Mouse (Mus musculus) central nervous system, embryonic 14 days (tissue): Measurements from ENCODE around the gene Cryzl1. TPM values are rescaled to one million over a fixed set of nuclear protein-coding genes. Genes with fewer than 3 reads are reported as not detected.

Source experiments
- polyA plus RNA-seq: library from polyadenylated mRNA; depleted of rRNA; stranded (reverse); fragments of >200 nt; gene quantifications from 2 replicates; pipeline ENCODE4 v1.2.3, GENCODE M21; 2012; rRNA removed

Cryzl1 gene
- 72.3 and 80.8 TPM in 2 replicates for polyA plus RNA-seq

DNA sequence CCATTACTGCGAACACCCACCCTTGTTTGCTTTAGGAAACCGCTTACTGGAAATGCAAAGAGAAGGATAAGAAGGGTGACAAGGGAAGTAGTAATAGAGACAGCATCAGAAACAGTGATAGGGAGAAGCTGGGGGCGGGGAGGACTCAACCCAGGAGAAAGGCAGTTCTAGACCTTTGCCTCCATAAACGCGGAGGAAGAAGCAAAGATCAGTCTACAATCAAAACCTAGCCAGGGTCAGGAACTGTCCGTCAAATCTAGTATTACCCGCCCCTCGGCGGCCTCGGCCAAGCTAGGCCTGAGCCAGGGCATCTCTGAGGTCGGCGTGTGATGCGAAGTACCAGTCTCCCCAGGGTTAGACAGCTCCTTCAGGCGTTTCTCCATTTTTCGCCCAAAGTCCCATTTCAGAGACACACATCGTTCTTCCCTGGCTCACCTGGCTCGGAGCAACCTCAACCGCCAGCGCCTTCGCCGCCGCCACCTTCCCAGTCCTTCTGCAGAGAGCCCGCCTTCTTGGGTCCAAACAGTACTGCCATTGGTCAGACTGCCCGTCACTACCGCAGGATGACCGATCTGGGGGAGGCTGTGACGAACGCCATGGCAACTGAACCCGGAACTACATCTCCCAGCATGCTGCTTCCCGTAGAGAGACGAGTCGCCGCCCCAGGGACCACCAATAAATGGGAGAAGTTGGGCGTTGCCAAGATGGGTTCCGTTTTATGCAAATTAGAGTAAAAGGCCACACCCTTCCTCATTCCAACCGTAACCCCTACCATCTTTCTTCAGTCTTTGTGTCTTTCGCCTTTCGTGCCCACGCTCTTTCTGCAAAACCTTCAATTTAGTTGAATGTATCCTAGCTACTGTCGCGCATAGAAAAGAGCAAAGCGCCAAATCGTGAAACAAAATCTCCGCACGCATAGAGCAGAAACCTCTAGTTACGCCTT, at the start of gene Cryzl1:
Gene Cryzl1, minus strand, starts transcription at position 853 of the 943 bp plus-strand sequence.

DNA sequence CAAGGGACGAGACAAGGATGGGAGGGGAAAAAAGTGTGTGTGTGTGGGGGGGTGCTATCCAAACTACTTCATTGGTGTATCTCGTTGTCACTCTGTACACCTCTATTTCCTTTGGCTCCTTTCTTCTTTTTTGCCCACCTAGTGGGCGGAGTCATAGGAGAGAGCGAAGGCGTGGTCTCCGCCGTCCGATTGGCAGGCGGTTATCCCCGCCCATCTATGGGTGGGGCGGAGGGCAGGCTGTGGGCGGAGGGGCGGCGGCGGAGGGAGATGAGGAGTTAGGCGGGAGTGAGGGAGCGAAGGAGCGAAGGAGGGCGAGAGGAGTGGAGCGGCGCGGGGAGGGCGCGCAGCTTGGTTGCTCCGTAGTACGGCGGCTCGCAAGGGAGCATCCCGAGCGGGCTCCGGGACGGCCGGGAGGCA, 299 bp upstream of the Cryzl1 start, which contains the start of gene Itsn1:
Gene Itsn1, plus strand, starts transcription at position 216 of the 417 bp plus-strand sequence.

DNA sequence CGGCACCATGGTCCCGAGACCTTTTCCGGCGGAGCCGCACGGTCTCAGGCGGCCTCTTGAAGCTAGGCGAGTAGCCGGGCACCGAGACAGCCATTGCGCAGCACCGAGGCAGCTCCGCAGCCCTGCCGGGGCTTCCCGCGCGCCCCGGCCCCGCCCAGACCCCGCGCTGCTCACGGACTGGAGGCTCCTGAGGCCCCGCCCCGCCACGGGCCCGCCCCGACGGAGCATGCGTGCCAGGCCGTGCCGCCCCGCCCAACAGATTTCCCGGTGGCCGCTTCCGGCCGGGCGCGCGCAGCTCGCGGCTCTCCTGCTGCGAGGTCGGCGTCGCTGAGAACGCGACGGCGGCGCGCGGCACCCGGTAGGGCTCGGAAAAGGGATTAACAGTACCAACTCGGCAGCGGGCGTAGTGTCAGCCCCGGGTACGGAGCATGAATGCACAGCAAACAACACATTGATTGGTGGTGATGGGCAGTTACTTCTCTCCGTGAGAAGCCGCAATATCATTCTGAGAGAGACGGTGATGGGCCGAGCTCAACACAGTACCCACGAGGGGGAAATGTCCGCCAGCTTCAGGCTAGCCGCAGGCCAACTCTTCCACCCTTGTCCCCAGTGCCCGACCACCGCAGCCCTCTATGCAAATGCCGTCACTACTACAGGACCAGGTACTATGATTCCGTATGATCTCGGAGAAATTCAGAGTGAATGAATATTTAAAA, 40.0 kb downstream of the Cryzl1 start, which contains the start of gene Donson:
Gene Donson, minus strand, starts transcription at position 152 of the 716 bp plus-strand sequence.

DNA sequence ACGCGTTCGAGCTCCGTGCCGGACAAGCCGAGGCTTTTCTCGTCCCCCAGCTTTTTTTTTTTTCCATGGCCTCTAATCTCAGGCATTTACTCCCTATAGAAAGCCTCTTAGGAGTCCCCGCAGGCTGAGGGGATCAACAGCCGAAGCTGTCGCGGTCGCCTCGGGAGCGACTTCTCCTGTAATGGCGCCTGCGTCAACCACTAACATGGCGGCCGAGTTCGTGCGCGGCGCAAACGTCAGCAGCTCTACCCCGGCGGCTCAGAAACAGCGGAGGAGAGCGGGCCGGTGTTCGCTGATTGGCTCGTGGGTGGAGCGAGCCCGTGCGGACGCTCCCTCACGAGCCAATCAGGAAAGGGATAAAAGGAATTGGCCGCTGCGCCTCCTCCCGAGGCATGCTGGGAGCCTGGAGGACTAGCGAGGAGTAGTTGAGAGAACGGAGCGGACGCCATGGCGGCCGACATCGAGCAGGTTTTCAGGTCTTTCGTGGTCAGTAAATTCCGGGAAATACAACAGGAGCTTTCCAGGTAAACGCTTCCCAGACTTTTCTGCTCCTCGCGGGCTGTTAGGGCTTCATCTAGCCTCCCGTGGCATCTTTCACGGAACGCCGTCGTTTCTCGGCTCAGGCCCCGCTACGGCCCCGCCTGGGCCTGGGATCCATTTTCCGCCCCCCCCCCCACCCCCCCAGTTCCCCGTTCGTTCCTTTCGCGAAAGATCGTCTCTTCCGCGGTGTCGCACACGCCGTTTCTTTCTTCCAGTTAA, 81.1 kb downstream of the Cryzl1 start, which contains the start of gene Son:
Gene Son, plus strand, starts transcription at position 46 of the 759 bp plus-strand sequence.

DNA sequence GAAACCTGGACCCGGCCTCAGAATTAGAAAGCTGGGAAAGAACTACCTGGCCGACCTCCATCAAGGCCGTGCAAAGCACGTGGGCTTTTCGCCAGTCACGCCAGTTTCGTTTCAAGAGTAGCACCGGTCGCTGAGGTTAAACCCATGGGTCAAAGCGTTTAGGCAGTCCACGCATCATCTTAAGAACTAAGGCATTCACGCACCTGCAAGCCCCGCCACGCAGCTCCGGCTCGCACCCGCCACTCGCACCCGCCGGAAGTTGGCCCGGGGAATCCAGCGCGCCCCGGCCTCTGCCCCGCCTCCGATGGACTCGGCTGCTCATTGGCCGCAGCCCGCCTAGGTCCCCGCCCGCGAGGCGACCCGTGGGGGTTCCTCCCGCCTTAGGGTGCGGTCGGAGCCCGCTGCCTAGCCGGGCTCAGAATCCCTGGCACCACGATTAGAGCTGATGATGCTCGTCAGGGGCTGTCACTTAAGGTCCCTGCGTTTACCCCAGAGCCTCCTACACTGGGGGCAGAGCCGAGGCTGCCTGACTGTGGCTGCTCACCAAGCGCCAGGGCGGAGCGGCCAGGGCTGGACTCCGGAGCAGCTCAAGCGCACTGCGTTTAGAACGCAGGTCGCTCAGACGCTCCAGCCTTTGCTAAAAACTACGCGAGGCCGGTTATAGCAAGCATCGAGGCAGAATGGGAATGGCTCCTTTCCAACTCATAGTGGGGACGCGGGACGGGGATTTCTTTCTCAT, 81.9 kb downstream of the Cryzl1 start, which contains the start of gene Gart:
Gene Gart, minus strand, starts transcription at position 272 of the 739 bp plus-strand sequence.

Other genes with a start within 250 kb of the Cryzl1 start
- 44.4 and 44.8 TPM in 2 replicates for gene Ifnar1, start 243.7 kb downstream of the Cryzl1 start, polyA plus RNA-seq
- 26.4 and 27.1 TPM in 2 replicates for gene Ifngr2, start 181.9 kb downstream of the Cryzl1 start, polyA plus RNA-seq
- 44.4 and 48.9 TPM in 2 replicates for gene Tmem50b, start 131.2 kb downstream of the Cryzl1 start, polyA plus RNA-seq
- 3.9 and 4.2 TPM in 2 replicates for gene Dnajc28, start 109.9 kb downstream of the Cryzl1 start, polyA plus RNA-seq
- 69.1 and 69.3 TPM in 2 replicates for gene Gart, start 82.0 kb downstream of the Cryzl1 start, polyA plus RNA-seq
- 346 and 354 TPM in 2 replicates for gene Son, start 81.5 kb downstream of the Cryzl1 start, polyA plus RNA-seq
- 39.1 and 41.5 TPM in 2 replicates for gene Donson, start 40.2 kb downstream of the Cryzl1 start, polyA plus RNA-seq
- 76.2 and 88.3 TPM in 2 replicates for gene Itsn1, start 306 bp upstream of the Cryzl1 start, polyA plus RNA-seq